28 mouse cellular contexts compared by ENCODE assay signal in genomic region chr4:135042501-135042900, GRCm38 (mm10).
A peak's percentile ranks its signal among the peaks of the same experiment; 100 is the strongest.
DNase-seq lines count a peak whose midpoint lies in the region; ATAC-seq and TF ChIP-seq lines count a peak whose summit lies in the region.
"Had no signal": no experiment of that assay in that cellular context is flagged by ENCODE, and none has a peak within 500 bp of the region (broad histone marks: within the 10 kb centered on the region; RNA-seq: fewer than 3 reads in every experiment).

No protein-coding gene starts in this region.

- 97% methylated on average over 1 of the region's 1 CpGs for WGBS in hindbrain, embryonic 13.5 days
- 95% methylated on average over 1 of the region's 1 CpGs for WGBS in forebrain, embryonic 15.5 days

- H3K79me2 ChIP-seq in MEL (ENCODE audit: control insufficient read depth, insufficient read depth, low read length, poor library complexity) (no peaks in the 10 kb centered on the region), myocyte (ENCODE audit: control insufficient read depth, insufficient read depth) (no peaks in the 10 kb centered on the region)

- intact Hi-C loops in heart, postnatal 36 days (cut with DNase I) = no loop called here

- no peak overlapping the region for H3ac ChIP-seq in myocyte (ENCODE audit: control insufficient read depth, insufficient read length)

- H3K9ac ChIP-seq in MEL (ENCODE audit: control insufficient read depth, low read depth, low read length, poor library complexity, severe bottlenecking) = no peak overlapping the region
- H3K9ac ChIP-seq in hindbrain, embryonic 13.5 days = no peak overlapping the region
- no peak overlapping the region for H3K9ac ChIP-seq in forebrain, embryonic 15.5 days (replicated peaks)
- H3K9ac ChIP-seq: embryonic facial prominence, embryonic 13.5 days; forebrain, embryonic 12.5 days; heart, embryonic 12.5 days; heart, embryonic 15.5 days; hindbrain, embryonic 15.5 days had no signal

- H3K4me3 ChIP-seq in MEL (ENCODE audit: control insufficient read depth in 1 of 2, insufficient read depth in 1 of 2, low read depth in 2 of 2, low read length in 2 of 2) (no peak overlapping the region), myocyte (no peak overlapping the region)
- no peak overlapping the region for H3K4me3 ChIP-seq in hindbrain, embryonic 13.5 days
- H3K4me3 ChIP-seq in forebrain, embryonic 15.5 days = no peak overlapping the region
- H3K4me3 ChIP-seq: embryonic facial prominence, embryonic 10.5 days; embryonic facial prominence, embryonic 13.5 days; erythroblast, embryonic 14.5 days; forebrain, embryonic 12.5 days; heart, embryonic 12.5 days; heart, embryonic 15.5 days; hindbrain, embryonic 15.5 days had no signal

- no peaks in the 10 kb centered on the region for H3K9me3 ChIP-seq in MEL (replicated peaks; ENCODE audit: insufficient read depth, low read length)
- no peaks in the 10 kb centered on the region for H3K9me3 ChIP-seq in hindbrain, embryonic 13.5 days
- H3K9me3 ChIP-seq in forebrain, embryonic 15.5 days = no peaks in the 10 kb centered on the region
- H3K9me3 ChIP-seq: embryonic facial prominence, embryonic 10.5 days; embryonic facial prominence, embryonic 13.5 days; forebrain, embryonic 12.5 days; heart, embryonic 12.5 days; heart, embryonic 15.5 days; hindbrain, embryonic 15.5 days had no signal

- no peak for TF ChIP-seq EP300 in MEL (IDR thresholded peaks at IDR 0.05; ENCODE audit: low read depth in 1 of 2, low read length in 2 of 2)

- H3K4me1 ChIP-seq in MEL (ENCODE audit: control insufficient read depth in 1 of 2, insufficient read depth in 2 of 2, low read length in 2 of 2) = peaks cover 13 to 33% of the 10 kb centered on the region in 2 experiments
- peaks cover 9% of the 10 kb centered on the region; the same call in 1 of the 2 replicates for H3K4me1 ChIP-seq in hindbrain, embryonic 13.5 days (replicated peaks)
- no peaks in the 10 kb centered on the region for H3K4me1 ChIP-seq in forebrain, embryonic 15.5 days
- H3K4me1 ChIP-seq: forebrain, embryonic 12.5 days; heart, embryonic 15.5 days; hindbrain, embryonic 15.5 days had no signal

- no peak for TF ChIP-seq POLR2A in MEL (IDR thresholded peaks at IDR 0.05; ENCODE audit: control insufficient read depth in 1 of 2, insufficient read depth in 1 of 2, low read depth in 1 of 2, low read length in 2 of 2, poor library complexity in 1 of 2)
- TF ChIP-seq POLR2A in myocyte (IDR thresholded peaks at IDR 0.05; ENCODE audit: insufficient read length, low read depth) = no peak

- peak; percentile 60 for DNase-seq in 3T3-L1 (ENCODE audit: low read depth, low spot score)
- DNase-seq in MEL (ENCODE audit: low read depth, low spot score) = peak; percentile 63
- DNase-seq in heart, postnatal 36 days = no peak
- DNase-seq in spleen, postnatal 36 days (ENCODE audit: low spot score in 2 of 2) = no peak
- DNase-seq: adrenal gland, adult 2 months; adrenal gland, postnatal 14 days; cerebellum, adult 11 months; cerebellum, adult 2 months; cerebellum, adult 9-11 months; cerebellum, postnatal 25 days; embryo, embryonic 11 days; gastrocnemius, postnatal 10 days; gastrocnemius, postnatal 36 days; heart, adult 18-20 months; heart, postnatal 10 days; heart, postnatal 4 days had no signal

- H3K36me3 ChIP-seq in MEL (ENCODE audit: control insufficient read depth in 1 of 2, insufficient read depth in 2 of 2, low read length in 2 of 2) (peaks cover 0 to 20% of the 10 kb centered on the region in 2 experiments; a peak in 2 of 4 replicates), myocyte (ENCODE audit: control insufficient read depth, insufficient read depth) (no peaks in the 10 kb centered on the region)
- no peaks in the 10 kb centered on the region for H3K36me3 ChIP-seq in hindbrain, embryonic 13.5 days
- no peaks in the 10 kb centered on the region for H3K36me3 ChIP-seq in forebrain, embryonic 15.5 days
- H3K36me3 ChIP-seq: embryonic facial prominence, embryonic 10.5 days; embryonic facial prominence, embryonic 13.5 days; forebrain, embryonic 12.5 days; heart, embryonic 12.5 days; heart, embryonic 15.5 days; hindbrain, embryonic 15.5 days had no signal

- no peak overlapping the region for H3K27ac ChIP-seq in MEL (ENCODE audit: control insufficient read depth, low read depth, low read length)
- no peak overlapping the region for H3K27ac ChIP-seq in hindbrain, embryonic 13.5 days
- no peak overlapping the region for H3K27ac ChIP-seq in forebrain, embryonic 15.5 days (replicated peaks)
- H3K27ac ChIP-seq: embryonic facial prominence, embryonic 10.5 days; embryonic facial prominence, embryonic 13.5 days; forebrain, embryonic 12.5 days; heart, embryonic 15.5 days; hindbrain, embryonic 15.5 days had no signal

- no peak for TF ChIP-seq CTCF in MEL (IDR thresholded peaks at IDR 0.05 in 2 of 3, conservative IDR thresholded peaks at IDR 0.05 in 1 of 3; ENCODE audit: control insufficient read depth in 1 of 3, insufficient read depth in 1 of 3, low read depth in 2 of 3, low read length in 3 of 3, poor library complexity in 1 of 3, severe bottlenecking in 1 of 3)

- H3K4me2 ChIP-seq in myocyte (ENCODE audit: low read depth) = peak overlapping the region; percentile 7
- H3K4me2 ChIP-seq in hindbrain, embryonic 13.5 days = no peak overlapping the region
- no peak overlapping the region for H3K4me2 ChIP-seq in forebrain, embryonic 15.5 days (replicated peaks)
- H3K4me2 ChIP-seq: embryonic facial prominence, embryonic 13.5 days; forebrain, embryonic 12.5 days; heart, embryonic 12.5 days; heart, embryonic 15.5 days; hindbrain, embryonic 15.5 days had no signal

- no peaks in the 10 kb centered on the region for H3K27me3 ChIP-seq in MEL (ENCODE audit: control insufficient read depth in 1 of 2, insufficient read depth in 2 of 2, low read length in 2 of 2)
- H3K27me3 ChIP-seq in myocyte (ENCODE audit: control insufficient read depth, insufficient read depth, insufficient read length) = no peaks in the 10 kb centered on the region
- H3K27me3 ChIP-seq in hindbrain, embryonic 13.5 days = 0 out of 2 replicates have a peak, but pooled peaks cover 4% of the 10 kb centered on the region
- H3K27me3 ChIP-seq in forebrain, embryonic 15.5 days = no peaks in the 10 kb centered on the region
- H3K27me3 ChIP-seq: embryonic facial prominence, embryonic 13.5 days; heart, embryonic 15.5 days; hindbrain, embryonic 15.5 days had no signal

- peak; percentile 68 for ATAC-seq in granulocyte monocyte progenitor cell, adult 5-6 weeks (replicated peaks; ENCODE audit: poor library complexity, severe bottlenecking)
- no peak for ATAC-seq in hindbrain, embryonic 13.5 days (ENCODE audit: low FRiP score)
- no peak for ATAC-seq in forebrain, embryonic 15.5 days (replicated peaks)
- ATAC-seq: forebrain, embryonic 16.5 days had no signal

- TF ChIP-seq RAD21 in MEL (IDR thresholded peaks at IDR 0.05; ENCODE audit: low read depth, low read length) = no peak

TF ChIP-seq in MEL, 35 proteins besides CTCF, POLR2A, EP300 and RAD21:
- TF ChIP-seq CHD2 (IDR thresholded peaks at IDR 0.05; ENCODE audit: low read length) = no peak
- no peak for TF ChIP-seq MYC (IDR thresholded peaks at IDR 0.05; ENCODE audit: low read depth, low read length)
- TF ChIP-seq MAZ (IDR thresholded peaks at IDR 0.05; ENCODE audit: low read depth, low read length) = no peak
- TF ChIP-seq SIN3A (IDR thresholded peaks at IDR 0.05; ENCODE audit: low read length) = no peak

TF ChIP-seq in myocyte, 11 proteins besides CTCF, POLR2A, EP300 and RAD21:
- TF ChIP-seq TCF3 (IDR thresholded peaks at IDR 0.05; ENCODE audit: insufficient read length, low read depth) (no peak), POLR2AphosphoS2 (IDR thresholded peaks at IDR 0.05; ENCODE audit: insufficient read length, low read depth) (no peak), MYOD1 (IDR thresholded peaks at IDR 0.05; ENCODE audit: control insufficient read depth in 1 of 3, insufficient read length in 2 of 3, low read depth in 2 of 3) (no peak), CEBPB (IDR thresholded peaks at IDR 0.05; ENCODE audit: insufficient read depth, poor library complexity, severe bottlenecking) (no peak)
TF ChIP-seq in myocyte: peak in this region for 0.

Comparison
In these comparisons a context has a peak if more than half of its experiments do, and no peak if none do; other contexts are left out.
1. DNase-seq: peak in 3T3-L1 (single experiment) and MEL (single experiment); none in heart, postnatal 36 days (0 of 2) and spleen, postnatal 36 days (0 of 2).